Mouse (Mus musculus): ENCODE measurements around the gene Vangl1.

- no peak for TF ChIP-seq POLR2A (IDR thresholded peaks at IDR 0.05; ENCODE audit: low read depth, low read length)
- TF ChIP-seq CTCF (IDR thresholded peaks at IDR 0.05; ENCODE audit: extremely low read depth, insufficient read length, insufficient replicate concordance, low read depth, low read length), result no peak
Measured at GRCm38 (mm10) chr3:102154107-102154506, 50.4 kb downstream of the Vangl1 start.
